Mouse (Mus musculus): ENCODE results near the gene Pygm. TPM values are rescaled to one million over a fixed set of nuclear protein-coding genes. Genes with fewer than 3 reads are reported as not detected.
A peak's percentile ranks its signal among the peaks of the same experiment; 100 is the strongest.

The Pygm gene
- polyA plus RNA-seq, 1 experiment from 2014 or later = 203 TPM

DNA sequence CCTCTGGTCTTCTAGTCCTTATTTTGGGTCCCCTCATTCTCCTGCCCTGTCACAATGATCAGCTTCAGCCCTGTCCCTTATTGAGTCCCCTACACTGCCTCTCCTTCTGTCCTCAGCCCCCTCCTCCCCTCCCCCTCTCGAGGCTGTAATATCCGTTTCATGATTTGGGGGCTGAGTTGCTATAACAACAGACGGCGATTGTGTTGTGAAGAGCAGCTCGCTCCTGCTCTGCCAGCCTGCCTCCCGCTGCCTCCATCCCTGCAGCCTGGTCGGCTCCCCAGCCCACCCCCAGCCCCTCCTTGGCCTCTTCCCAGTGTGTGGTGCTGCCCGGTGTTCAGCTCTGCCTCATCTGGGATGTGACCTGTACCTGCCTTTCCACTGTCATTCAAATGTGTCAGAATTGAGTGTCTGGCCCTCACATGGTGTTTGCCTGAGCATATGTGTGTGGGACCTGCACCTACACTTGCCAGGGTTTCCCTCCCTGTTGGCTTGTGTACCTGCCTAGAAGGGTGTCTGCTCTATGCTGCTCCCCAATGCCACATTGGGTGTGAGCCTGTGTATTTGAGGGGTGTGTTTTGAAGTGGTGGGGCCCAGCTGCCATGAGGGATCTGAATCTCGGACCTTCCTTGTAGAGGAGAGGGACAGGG lies 32.0 kb downstream of the Pygm start:
- Histone ChIP-seq H3K27ac (replicated peaks) (no peak overlapping the region), H3K36me3 (no peaks in the 10 kb centered on the region), H3K9me3 (no peaks in the 10 kb centered on the region), H3K4me1 (peaks cover 30% of the 10 kb centered on the region), H3K9ac (0 out of 2 replicates have a peak overlapping the region, but pooled peaks have one; percentile 11), H3K27me3 (replicated peaks) (peaks cover 88% of the 10 kb centered on the region), H3K4me2 (no peak overlapping the region), H3K4me3 (no peak overlapping the region)
- ATAC-seq (ENCODE audit: extremely low read depth, insufficient number of reproducible peaks, low FRiP score, low TSS enrichment) = no peak
- WGBS = 14% methylated on average over 9 of the region's 9 CpGs

DNA sequence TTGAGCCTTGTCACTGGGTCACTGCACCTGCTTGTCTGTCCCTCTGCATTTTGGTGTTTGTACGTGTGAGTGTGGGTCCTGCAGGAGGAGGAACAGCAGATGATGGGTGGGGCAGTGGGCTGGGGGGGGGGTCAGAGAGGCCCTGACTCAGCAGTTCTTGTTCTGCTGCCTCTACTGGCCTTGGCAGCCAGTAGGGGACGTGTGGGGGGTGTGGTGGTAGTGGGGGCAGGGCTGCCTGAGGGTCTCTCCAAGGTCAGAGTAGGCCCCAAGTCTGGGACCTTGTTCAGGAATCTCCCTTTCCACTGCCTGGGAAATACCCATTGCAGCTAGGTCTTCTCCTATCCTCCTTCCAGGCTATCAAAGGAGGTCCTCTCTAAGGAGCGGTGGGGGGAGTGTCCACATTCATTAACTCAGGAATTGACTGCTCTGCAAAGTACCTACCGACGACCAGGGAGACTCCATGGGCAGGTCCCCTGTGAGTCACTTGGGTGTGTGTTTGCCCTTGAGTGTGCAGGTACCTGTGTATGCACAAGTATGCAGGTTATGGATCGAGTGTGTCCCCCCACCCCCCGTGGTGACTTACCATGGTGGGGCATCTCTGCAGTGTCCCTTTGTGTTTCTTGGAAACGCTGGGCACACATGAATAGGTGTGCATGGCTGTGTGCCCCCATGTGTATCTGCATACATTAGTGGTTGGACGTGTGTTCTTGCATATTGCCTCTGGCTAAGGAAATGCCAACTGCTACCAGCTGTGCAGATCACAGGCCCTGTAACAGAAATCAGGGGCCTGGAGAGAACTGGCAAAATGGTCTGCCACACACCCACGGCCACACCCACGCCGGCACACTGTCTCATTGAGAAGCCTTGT lies 32.9 kb downstream of the Pygm start:
- Histone ChIP-seq H3K9ac (no peak overlapping the region), H3K4me2 (no peak overlapping the region), H3K9me3 (no peaks in the 10 kb centered on the region), H3K4me1 (peaks cover 30% of the 10 kb centered on the region), H3K36me3 (no peaks in the 10 kb centered on the region), H3K4me3 (no peak overlapping the region), H3K27me3 (replicated peaks) (peaks cover 97% of the 10 kb centered on the region), H3K27ac (replicated peaks) (no peak overlapping the region)
- WGBS = 62% methylated on average over 12 of the region's 12 CpGs
- ATAC-seq (ENCODE audit: extremely low read depth, insufficient number of reproducible peaks, low FRiP score, low TSS enrichment) = no peak

DNA sequence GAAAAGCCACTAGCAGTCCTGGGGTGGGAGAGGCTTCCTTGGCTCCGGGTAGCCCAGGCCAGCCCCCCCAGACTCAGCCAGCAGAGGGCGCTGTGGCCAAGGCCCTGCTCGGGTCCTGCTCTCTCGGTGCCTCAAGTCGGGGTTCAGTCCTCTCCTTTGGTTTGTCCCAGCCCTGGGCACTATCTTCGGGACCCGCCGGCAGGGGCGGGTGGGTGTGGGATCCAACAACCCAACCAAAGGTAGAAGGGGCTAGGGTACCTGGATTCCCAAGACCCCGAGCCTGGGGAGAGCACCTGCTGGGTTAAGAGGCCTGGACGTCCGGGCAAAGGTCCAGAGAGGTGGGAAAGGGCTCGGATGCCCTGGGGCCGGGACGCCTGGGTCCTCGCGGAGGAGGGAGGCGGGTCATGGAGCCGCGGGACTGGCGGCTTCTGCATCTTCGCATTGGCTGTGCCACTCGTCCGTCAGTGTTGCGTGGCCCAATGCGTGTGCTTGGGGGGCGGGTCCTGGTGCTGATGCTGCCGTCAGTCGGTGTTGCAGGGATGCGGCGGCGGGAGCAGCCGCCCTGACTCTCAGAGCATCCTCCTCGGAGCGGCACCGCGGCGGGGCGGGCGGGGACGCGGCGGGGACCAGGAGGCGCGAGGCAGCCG lies 34.2 kb downstream of the Pygm start, which contains the start of gene Nrxn2:
Gene Nrxn2 (plus strand): TSS at position 499 of the 647 bp plus-strand sequence.
- H3K9me3 ChIP-seq = no peaks in the 10 kb centered on the region
- peak within 1 kb of the TSS; percentile 54 for H3K4me3 ChIP-seq
- peak within 1 kb of the TSS; percentile 72 for H3K9ac ChIP-seq
- H3K27ac ChIP-seq (replicated peaks) = no peak within 1 kb of the TSS
- H3K4me1 ChIP-seq = peaks cover 30% of the 10 kb centered on the region
- H3K36me3 ChIP-seq = no peaks in the 10 kb centered on the region
- H3K27me3 ChIP-seq (replicated peaks) = peaks cover 96% of the 10 kb centered on the region
- peak within 1 kb of the TSS; percentile 81 for H3K4me2 ChIP-seq
- under 1% methylated on average over 46 of the region's 46 CpGs for WGBS
- ATAC-seq (ENCODE audit: extremely low read depth, insufficient number of reproducible peaks, low FRiP score, low TSS enrichment) = peak; percentile 45; the same call in 1 of the 2 replicates

DNA sequence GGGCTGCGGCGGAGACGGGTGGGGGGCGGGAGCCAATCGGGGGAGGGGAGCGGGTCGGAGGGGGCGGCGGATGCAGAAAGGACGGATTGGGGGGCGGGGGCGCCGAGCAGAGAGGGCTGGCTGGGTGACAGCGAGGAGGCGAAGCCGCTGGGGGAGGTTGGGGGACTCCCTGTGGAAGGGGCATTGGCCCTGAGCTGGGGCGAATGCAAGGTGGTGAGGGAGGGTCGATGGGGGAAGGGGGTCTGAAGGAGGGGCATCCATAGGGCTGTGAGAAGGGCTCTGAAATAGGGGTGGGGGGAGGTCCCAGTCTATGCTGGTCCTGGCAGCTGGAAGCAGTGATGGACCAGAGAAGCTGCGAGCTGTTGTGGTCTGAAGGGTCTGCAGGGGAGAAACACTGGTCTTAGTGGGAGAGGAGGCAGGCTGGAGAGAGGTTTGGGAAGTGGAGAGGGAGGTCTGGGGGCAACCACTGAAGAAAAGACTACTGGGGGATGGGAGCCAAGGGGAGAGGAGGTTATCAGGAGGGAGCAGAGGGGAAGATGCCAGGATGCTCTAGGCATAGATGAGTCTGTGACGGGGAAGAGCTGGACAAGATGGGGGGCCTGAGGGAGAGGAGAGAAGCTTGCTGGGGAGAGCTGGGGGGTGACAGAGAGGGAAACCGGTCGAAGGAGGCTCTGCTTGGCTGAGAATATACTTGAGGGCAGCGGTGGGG lies 34.9 kb downstream of the Pygm start:
- H3K9ac ChIP-seq = no peak overlapping the region
- H3K4me1 ChIP-seq = peaks cover 30% of the 10 kb centered on the region
- peak overlapping the region; percentile 54 for H3K4me3 ChIP-seq
- H3K27me3 ChIP-seq (replicated peaks) = peaks cover 97% of the 10 kb centered on the region
- peak overlapping the region; percentile 81 for H3K4me2 ChIP-seq
- WGBS = 6% methylated on average over 16 of the region's 23 CpGs
- H3K27ac ChIP-seq (replicated peaks) = no peak overlapping the region
- no peaks in the 10 kb centered on the region for H3K36me3 ChIP-seq
- no peak for ATAC-seq (ENCODE audit: extremely low read depth, insufficient number of reproducible peaks, low FRiP score, low TSS enrichment)
- no peaks in the 10 kb centered on the region for H3K9me3 ChIP-seq

DNA sequence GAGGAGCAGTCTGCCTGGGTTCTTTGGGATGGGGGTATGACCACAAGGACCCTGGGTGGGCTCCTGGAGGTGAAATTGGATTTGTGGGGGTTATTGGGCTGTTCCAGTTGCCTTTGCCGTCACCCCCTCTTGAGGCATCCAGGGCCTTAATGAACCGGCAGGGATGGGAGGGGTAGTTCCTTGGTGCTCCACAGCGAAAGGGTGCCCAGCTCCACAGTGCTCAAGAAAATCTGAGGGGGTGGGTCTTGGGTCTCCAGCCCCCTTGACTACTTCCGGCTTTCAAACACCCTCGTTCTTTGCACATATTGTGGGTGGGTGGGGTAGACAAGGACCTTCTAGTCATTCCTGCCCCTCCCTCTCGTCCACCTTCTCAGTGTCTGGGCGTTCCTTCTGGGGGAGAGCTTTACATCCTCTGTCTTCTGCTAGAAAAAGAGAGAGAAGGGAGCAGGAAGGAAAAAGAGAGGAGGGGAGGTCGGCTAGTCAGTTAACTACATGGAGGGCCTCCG lies 35.7 kb downstream of the Pygm start:
- H3K4me3 ChIP-seq = no peak overlapping the region
- no peak for ATAC-seq (ENCODE audit: extremely low read depth, insufficient number of reproducible peaks, low FRiP score, low TSS enrichment)
- no peak overlapping the region for H3K4me2 ChIP-seq
- no peaks in the 10 kb centered on the region for H3K36me3 ChIP-seq
- 48% methylated on average over 9 of the region's 9 CpGs for WGBS
- no peaks in the 10 kb centered on the region for H3K9me3 ChIP-seq
- H3K27me3 ChIP-seq (replicated peaks) = peaks cover 98% of the 10 kb centered on the region
- H3K9ac ChIP-seq = no peak overlapping the region
- no peak overlapping the region for H3K27ac ChIP-seq (replicated peaks)
- peaks cover 30% of the 10 kb centered on the region for H3K4me1 ChIP-seq

DNA sequence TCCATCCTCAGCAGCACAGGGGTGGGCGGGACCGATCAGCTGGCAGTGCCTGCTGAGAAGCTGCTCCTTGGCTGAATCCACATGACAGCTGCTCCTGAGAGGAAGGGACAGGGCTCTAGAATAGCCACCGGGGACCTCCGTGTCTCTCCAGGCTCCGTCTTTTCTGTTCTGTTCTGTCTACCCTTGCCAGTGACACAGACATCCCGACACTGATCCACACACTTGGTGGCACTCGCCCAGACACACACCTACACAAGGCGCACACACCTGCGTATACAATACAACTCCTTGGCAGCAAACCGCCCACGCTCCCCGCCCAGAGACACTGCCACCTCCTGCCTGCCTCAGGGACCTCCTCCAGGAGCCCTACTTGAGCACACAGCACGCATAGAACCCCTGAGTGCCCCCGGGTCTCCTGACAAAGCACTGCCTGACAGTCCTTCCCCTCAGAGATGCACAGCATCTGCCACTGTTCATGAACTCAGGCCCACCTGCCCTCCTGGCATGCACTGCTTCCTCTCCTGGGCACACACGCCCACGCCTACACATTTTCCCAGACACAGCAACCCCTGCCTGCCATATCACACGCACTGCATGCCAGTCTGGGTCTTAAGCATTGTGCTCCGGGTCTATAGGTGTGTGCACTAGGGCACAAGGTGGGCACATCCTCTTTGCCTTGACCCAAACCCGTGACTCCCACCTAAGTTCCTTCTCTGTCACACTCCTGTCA lies 36.4 kb downstream of the Pygm start:
- Histone ChIP-seq H3K4me2 (no peak overlapping the region), H3K27ac (replicated peaks) (no peak overlapping the region), H3K36me3 (no peaks in the 10 kb centered on the region), H3K4me3 (no peak overlapping the region), H3K9ac (no peak overlapping the region), H3K27me3 (replicated peaks) (peaks cover 98% of the 10 kb centered on the region), H3K9me3 (no peaks in the 10 kb centered on the region), H3K4me1 (peaks cover 24% of the 10 kb centered on the region)
- ATAC-seq (ENCODE audit: extremely low read depth, insufficient number of reproducible peaks, low FRiP score, low TSS enrichment) = no peak
- WGBS = 53% methylated on average over 19 of the region's 19 CpGs

DNA sequence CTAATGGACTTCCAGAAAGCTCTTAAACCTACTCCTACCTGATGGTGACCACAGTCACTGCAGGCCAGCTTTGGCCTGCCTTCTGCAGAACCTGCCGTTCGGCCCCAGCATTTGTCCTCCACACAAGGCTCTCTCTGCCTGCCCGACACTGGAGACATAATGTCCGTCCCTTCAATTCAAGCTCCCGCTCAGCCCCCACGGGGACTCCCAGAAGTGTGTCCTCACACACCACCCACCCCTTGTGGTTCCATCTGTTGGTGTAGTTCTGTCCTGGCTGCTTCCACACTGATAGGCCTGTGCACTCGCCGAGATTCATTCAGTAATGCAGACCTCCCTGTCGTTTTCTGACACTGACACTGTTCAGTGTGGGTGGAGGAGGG lies 37.0 kb downstream of the Pygm start:
- Histone ChIP-seq H3K4me3 (no peak overlapping the region), H3K27me3 (replicated peaks) (peaks cover 98% of the 10 kb centered on the region), H3K9me3 (no peaks in the 10 kb centered on the region), H3K4me2 (no peak overlapping the region), H3K27ac (replicated peaks) (no peak overlapping the region), H3K9ac (no peak overlapping the region), H3K4me1 (peaks cover 18% of the 10 kb centered on the region), H3K36me3 (no peaks in the 10 kb centered on the region)
- no peak for ATAC-seq (ENCODE audit: extremely low read depth, insufficient number of reproducible peaks, low FRiP score, low TSS enrichment)
- 70% methylated on average over 9 of the region's 9 CpGs for WGBS

DNA sequence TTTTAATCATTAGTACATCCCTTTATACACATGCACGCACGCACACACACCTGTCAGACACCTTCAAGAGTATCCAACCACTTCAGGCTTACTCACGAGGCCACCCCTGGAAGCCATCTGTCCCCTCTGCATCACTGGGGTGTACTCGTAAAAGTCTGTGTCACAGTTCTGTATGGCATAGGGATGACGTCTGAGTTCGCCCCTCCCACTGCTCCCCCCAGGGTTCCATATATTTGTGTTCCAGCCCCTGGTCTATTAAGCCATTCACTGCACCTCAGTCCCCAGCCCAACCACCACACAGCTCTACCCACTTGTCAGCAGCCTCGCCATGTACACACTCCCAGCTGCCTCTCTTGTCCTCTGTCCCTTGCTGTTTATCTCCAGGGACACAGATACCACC lies 37.8 kb downstream of the Pygm start:
- H3K27me3 ChIP-seq (replicated peaks) = peaks cover 98% of the 10 kb centered on the region
- no peak overlapping the region for H3K9ac ChIP-seq
- no peaks in the 10 kb centered on the region for H3K9me3 ChIP-seq
- no peaks in the 10 kb centered on the region for H3K36me3 ChIP-seq
- peaks cover 10% of the 10 kb centered on the region for H3K4me1 ChIP-seq
- no peak for ATAC-seq (ENCODE audit: extremely low read depth, insufficient number of reproducible peaks, low FRiP score, low TSS enrichment)
- no peak overlapping the region for H3K27ac ChIP-seq (replicated peaks)
- H3K4me3 ChIP-seq = no peak overlapping the region
- 68% methylated on average over 7 of the region's 7 CpGs for WGBS
- H3K4me2 ChIP-seq = no peak overlapping the region

DNA sequence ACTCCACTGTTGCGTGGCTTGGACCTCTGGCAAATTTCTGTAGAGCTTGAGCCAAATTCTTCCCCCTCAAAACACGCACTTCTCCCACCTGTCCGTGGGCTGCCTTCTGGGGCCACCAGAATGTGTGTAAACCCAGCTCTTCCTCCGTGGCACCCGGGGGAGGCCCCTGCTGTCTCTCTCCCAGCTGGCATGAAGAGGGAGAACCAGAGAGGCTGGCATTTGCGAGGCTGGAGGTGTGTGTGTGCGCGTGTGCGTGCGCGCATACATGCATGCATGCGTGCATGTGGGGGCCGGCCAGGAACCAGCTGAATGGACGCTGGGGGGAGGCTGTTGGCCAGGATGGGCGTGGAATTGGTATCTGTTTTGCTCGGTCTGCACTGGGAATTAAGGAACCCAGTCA lies 39.0 kb downstream of the Pygm start:
- no peak for ATAC-seq (ENCODE audit: extremely low read depth, insufficient number of reproducible peaks, low FRiP score, low TSS enrichment)
- Histone ChIP-seq H3K4me3 (no peak overlapping the region), H3K9ac (no peak overlapping the region), H3K36me3 (no peaks in the 10 kb centered on the region), H3K4me1 (peaks cover 16% of the 10 kb centered on the region), H3K27ac (replicated peaks) (no peak overlapping the region), H3K4me2 (no peak overlapping the region), H3K27me3 (replicated peaks) (peaks cover 98% of the 10 kb centered on the region), H3K9me3 (no peaks in the 10 kb centered on the region)
- WGBS = 78% methylated on average over 16 of the region's 16 CpGs

DNA sequence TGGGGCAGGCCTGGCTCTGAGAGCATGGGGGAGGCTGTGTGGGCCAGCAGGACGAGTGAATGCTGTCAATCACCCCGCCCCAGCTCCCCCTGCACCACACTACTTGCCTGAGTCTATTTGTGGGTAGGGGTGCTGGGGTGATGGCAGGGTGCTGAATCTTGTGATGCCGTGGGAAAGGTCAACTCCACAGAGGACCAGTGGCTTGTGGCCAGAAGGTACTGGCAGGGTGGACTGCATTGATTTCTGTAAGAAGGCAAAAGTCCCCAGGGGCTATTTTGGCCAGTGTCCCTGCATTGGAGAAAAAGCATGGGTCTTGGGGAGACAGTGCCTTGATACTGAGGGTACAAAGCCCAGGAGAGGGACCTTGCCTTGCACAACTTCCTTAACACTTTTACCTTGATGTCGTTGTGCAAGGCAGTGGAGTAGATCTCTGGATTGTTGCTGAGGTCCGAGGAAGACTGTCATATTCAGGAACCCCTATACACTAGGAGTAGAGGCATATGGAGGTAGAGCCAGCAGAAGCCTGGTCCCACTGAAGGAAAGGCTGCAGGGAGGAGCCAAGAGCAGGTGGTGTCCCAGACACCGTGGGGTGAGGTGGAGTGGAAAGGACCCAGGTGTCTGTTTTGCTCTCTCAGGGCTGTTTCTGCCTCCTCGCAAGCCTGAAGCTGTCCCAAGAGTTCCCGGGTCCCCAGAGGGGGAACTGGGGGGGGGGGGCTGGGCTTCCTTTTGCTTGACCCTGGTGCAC lies 40.1 kb downstream of the Pygm start:
- no peak for ATAC-seq (ENCODE audit: extremely low read depth, insufficient number of reproducible peaks, low FRiP score, low TSS enrichment)
- no peaks in the 10 kb centered on the region for H3K36me3 ChIP-seq
- 55% methylated on average over 8 of the region's 8 CpGs for WGBS
- no peak overlapping the region for H3K4me3 ChIP-seq
- H3K4me2 ChIP-seq = no peak overlapping the region
- H3K9ac ChIP-seq = no peak overlapping the region
- H3K9me3 ChIP-seq = no peaks in the 10 kb centered on the region
- peaks cover 98% of the 10 kb centered on the region for H3K27me3 ChIP-seq (replicated peaks)
- peaks cover 17% of the 10 kb centered on the region for H3K4me1 ChIP-seq
- no peak overlapping the region for H3K27ac ChIP-seq (replicated peaks)

All from heart, embryonic 13.5 days (tissue).